Mouse (Mus musculus) hindbrain, postnatal 0 days (tissue): Measurements from ENCODE around the gene Ormdl3. TPM values are rescaled to one million over a fixed set of nuclear protein-coding genes. Genes with fewer than 3 reads are reported as not detected.

Experiments used
- ATAC-seq: fragments of 200-750 bp; cut with Nextera tagmentation; 2 replicates; pipeline ENCODE4 v1.8.0; 2017; ENCODE audit warnings: mild to moderate bottlenecking, moderate TSS enrichment, moderate library complexity
- DNase-seq: peaks from one replicate; pipeline ENCODE4 v3.0.0-alpha.2; 2015; ENCODE audit warnings: low spot score
- H3K27ac ChIP-seq: fragments of 300-500 bp; sonication (generic); 2 replicates; pipeline ENCODE4 v1.5.1; 2014; ENCODE audit warnings: mild to moderate bottlenecking
- H3K27me3 ChIP-seq: fragments of 300-500 bp; sonication (generic); 2 replicates; pipeline ENCODE4 v1.6.1; 2014; ENCODE audit warnings: low read length, mixed read lengths; ENCODE audit not compliant: insufficient read depth
- H3K36me3 ChIP-seq: fragments of 300-500 bp; sonication (generic); 2 replicates; pipeline ENCODE4 v1.6.1; 2014; ENCODE audit warnings: low read length, mixed read lengths; ENCODE audit not compliant: insufficient read depth
- H3K4me1 ChIP-seq: fragments of 300-500 bp; sonication (generic); 2 replicates; pipeline ENCODE4 v1.6.1; 2014; ENCODE audit warnings: antibody characterized with exemption, low read length, mixed read lengths; ENCODE audit not compliant: insufficient read depth
- H3K4me2 ChIP-seq: fragments of 300-500 bp; sonication (generic); 2 replicates; pipeline ENCODE4 v1.6.1; 2014; ENCODE audit warnings: low read depth, mild to moderate bottlenecking, low read length, moderate library complexity, mixed read lengths
- H3K4me3 ChIP-seq: fragments of 300-500 bp; sonication (generic); 2 replicates; pipeline ENCODE4 v1.5.1; 2014; ENCODE audit warnings: low read length
- H3K9ac ChIP-seq: fragments of 300-500 bp; sonication (generic); replicated peaks from 2 replicates; pipeline ENCODE4 v1.6.1; 2014; ENCODE audit warnings: mild to moderate bottlenecking, low read length, moderate library complexity, mixed read lengths
- H3K9me3 ChIP-seq: fragments of 300-500 bp; sonication (generic); 2 replicates; pipeline ENCODE4 v1.6.1; 2016; ENCODE audit warnings: low read length, mixed read lengths
- CTCF ChIP-seq: IDR thresholded peaks from 2 replicates; pipeline ENCODE4 v1.5.1; 2016; ENCODE audit warnings: antibody characterized with exemption, control low read depth, low read depth
- WGBS: fragments of 180-500 bp; shearing (Covaris S2); extraction: QIAGEN DNeasy Blood & Tissue Kit; methylation state at CpG from one replicate; pipeline ENCODE4 v1.1.7; 2014; 5-methylcytosine and 5-hydroxymethylcytosine counted together
- polyA plus RNA-seq: library from polyadenylated mRNA; unstranded; fragments of >200 nt; fragmentation: Nextera tagmentation; extraction: Ambion mirVana; gene quantifications from 2 replicates; pipeline ENCODE4 v1.2.1, GENCODE M21; 2015
- total RNA-seq: library from RNA; depleted of rRNA; stranded (reverse); fragments of >200 nt; gene quantifications from 2 replicates; pipeline ENCODE4 v1.2.3, GENCODE M21; 2014

The Ormdl3 gene
- total and polyA plus RNA-seq, 2 experiments from 2014 or later = 100 to 103 TPM

DNA sequence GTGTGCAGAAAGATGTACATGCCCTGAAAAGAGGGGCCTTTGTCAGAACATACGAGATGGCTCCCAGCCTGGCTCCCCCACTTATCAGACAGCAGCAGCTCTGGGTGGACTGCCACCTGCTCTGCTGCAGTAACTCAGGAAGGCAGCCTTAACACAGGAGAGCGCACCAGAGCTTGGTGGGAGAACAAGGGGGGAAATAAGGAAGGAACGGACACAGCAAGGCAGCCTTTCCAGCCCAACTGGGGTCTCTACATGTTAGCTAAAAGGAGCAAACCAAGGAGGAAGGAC is 4.0 kb downstream of the Ormdl3 start:
- H3K36me3 ChIP-seq = peaks cover 16% of the 10 kb centered on the region; the same call in 1 of the 2 replicates
- no peak overlapping the region for H3K4me2 ChIP-seq
- TF ChIP-seq CTCF = no peak
- no peaks in the 10 kb centered on the region for H3K9me3 ChIP-seq
- ATAC-seq = no peak
- H3K27ac ChIP-seq = no peak overlapping the region
- no peak overlapping the region for H3K4me3 ChIP-seq
- H3K27me3 ChIP-seq = no peaks in the 10 kb centered on the region
- H3K4me1 ChIP-seq = peaks cover 26% of the 10 kb centered on the region
- 87% methylated on average over 3 of the region's 3 CpGs for WGBS
- no peak for DNase-seq
- no peak overlapping the region for H3K9ac ChIP-seq

DNA sequence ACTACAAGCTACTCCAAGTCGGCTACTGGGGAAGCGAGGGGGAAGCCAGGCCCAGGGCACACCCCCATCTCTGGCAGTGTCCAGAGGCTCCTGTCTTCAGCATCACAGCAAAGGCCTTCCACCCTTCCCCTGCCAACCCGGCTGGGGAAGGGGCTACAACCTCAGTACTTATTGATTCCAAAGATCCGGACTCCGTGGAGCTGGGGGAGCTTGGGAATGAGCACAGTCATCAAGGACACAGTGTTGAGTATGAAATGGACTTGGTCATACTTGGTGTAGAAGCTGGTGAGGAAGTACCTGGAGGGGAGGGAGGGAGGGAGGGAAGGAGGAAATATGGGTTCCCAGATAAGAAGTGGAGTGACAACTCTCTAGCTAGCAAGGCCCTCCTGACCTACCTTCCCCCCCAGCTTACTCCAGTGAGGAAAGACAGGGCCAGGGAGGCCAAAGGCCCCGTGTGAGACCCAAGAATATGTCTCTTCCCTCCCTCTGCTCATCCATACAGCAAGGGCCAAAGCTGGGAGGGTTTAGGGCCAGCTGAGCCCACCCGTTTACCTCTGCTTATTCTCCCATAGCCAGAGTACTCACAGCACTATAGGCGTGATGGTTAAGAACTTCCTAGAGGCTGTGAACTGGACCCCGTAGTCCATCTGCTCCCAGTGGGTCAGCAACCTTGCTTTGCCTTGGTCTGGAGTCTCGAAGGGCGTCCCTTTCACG is 4.5 kb downstream of the Ormdl3 start:
- H3K9me3 ChIP-seq = no peaks in the 10 kb centered on the region
- no peak for TF ChIP-seq CTCF
- H3K4me1 ChIP-seq = peaks cover 22% of the 10 kb centered on the region
- no peak for ATAC-seq
- H3K36me3 ChIP-seq = peaks cover 16% of the 10 kb centered on the region; the same call in 1 of the 2 replicates
- H3K27me3 ChIP-seq = no peaks in the 10 kb centered on the region
- H3K9ac ChIP-seq = no peak overlapping the region
- H3K27ac ChIP-seq = no peak overlapping the region
- H3K4me2 ChIP-seq = no peak overlapping the region
- 86% methylated on average over 12 of the region's 12 CpGs for WGBS
- DNase-seq = no peak
- H3K4me3 ChIP-seq = no peak overlapping the region

DNA sequence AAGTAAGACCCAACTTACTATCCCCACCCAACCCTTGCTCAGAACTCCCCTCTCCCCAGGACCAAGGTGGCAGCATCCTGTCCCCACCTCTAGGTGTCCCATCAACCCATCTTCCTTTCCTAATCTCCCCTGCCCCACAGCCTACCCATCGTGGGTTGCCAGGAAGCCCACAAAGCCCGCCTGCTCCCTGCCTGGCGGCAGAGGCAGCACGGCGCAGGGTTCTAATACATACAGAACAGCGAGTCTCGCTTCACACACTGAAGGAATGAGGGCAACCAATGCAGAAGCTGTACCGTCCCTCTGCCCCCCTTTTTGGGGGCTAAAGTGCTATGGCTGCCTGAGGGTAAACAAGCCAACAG is 5.2 kb downstream of the Ormdl3 start:
- H3K27ac ChIP-seq = no peak overlapping the region
- WGBS = 86% methylated on average over 8 of the region's 8 CpGs
- H3K36me3 ChIP-seq = peaks cover 16% of the 10 kb centered on the region; the same call in 1 of the 2 replicates

DNA sequence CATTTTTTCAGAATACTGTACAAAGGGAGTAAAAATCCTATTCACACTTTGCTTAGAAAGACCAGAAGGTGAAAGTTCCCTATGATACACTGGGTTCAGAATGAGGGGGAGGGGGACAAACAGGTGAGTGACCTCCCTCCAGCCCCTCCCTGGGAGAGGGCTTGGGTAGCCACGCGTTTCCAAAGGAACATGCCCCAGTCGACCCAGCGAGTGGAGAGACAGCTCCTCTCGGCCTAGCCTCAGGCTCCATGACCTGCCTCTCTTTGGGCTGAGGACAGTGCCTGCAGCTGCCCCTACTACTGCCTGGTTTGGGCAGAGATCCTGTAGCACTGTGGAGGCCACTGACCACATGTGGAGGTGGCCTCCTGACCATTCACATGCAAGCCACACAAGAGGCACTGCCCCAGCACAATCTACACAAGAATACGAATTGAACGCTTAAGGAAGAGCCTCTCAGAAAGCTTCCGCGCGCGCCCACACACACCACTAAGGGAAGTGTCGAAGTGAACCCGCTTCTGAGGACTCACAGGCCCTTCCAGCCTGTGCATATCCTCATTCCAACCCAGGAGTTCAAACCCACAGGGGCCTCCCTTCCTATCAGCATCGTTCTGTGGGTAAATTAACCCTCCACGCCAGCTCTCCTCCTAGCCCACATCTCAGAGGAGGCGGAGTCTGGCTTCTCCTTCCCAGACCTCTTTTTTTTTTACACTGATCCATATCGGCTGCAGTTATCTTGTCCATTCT is 5.7 kb downstream of the Ormdl3 start:
- Histone ChIP-seq H3K4me3 (no peak overlapping the region), H3K36me3 (peaks cover 16% of the 10 kb centered on the region; the same call in 1 of the 2 replicates), H3K27ac (no peak overlapping the region), H3K9ac (no peak overlapping the region), H3K9me3 (no peaks in the 10 kb centered on the region), H3K4me1 (peaks cover 18% of the 10 kb centered on the region), H3K27me3 (no peaks in the 10 kb centered on the region), H3K4me2 (no peak overlapping the region)
- ATAC-seq = no peak
- WGBS = 64% methylated on average over 17 of the region's 17 CpGs
- TF ChIP-seq CTCF = no peak
- no peak for DNase-seq

More for the DNA sequence above, 5.2 kb downstream of the Ormdl3 start:
- no peak overlapping the region for H3K9ac ChIP-seq
- peaks cover 18% of the 10 kb centered on the region for H3K4me1 ChIP-seq
- H3K4me2 ChIP-seq = no peak overlapping the region
- H3K4me3 ChIP-seq = no peak overlapping the region
- no peaks in the 10 kb centered on the region for H3K27me3 ChIP-seq
- no peak for DNase-seq
- no peak for TF ChIP-seq CTCF
- no peaks in the 10 kb centered on the region for H3K9me3 ChIP-seq
- no peak for ATAC-seq

DNA sequence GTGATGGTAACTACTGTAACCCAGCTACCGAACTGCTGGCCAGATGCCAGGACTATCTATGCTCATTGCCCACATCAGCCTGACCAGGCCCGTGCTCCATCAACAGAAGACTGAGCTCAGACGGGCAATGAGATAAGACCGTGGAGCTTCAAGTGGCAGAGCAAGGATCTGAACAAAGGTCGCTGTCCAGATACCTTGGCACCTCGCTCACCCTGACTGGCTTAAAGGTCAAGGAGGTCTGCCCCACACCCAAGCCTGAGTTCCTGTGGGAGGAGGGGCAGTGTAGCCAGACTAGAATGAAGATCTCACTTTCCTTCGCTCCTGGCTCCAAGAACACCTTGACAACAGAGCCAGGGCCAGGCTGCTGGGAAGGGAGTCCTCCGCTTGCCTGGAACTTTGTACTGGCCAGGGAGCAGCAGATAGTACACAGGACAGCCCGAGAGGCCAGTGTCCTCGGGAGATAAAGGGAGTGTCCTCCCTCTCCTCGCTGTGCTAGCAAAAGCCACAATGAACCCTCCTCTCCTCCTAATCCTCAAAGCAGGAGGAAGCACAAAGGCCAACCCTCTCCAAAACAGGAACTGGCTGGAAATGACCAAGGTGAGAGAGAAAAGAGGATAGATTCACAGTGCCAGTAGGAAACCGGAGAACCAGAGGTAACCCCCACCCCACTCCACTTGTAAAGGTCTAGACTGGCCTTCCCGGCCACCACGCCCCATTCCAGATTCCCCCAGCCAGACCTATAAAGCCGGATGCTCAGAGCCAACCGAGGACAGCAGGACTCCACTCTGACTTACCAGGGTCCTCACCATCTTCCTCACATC is 6.7 kb downstream of the Ormdl3 start:
- H3K9me3 ChIP-seq = no peaks in the 10 kb centered on the region
- no peak overlapping the region for H3K9ac ChIP-seq
- H3K27ac ChIP-seq = no peak overlapping the region
- H3K27me3 ChIP-seq = no peaks in the 10 kb centered on the region
- H3K4me3 ChIP-seq = no peak overlapping the region
- TF ChIP-seq CTCF = no peak
- peaks cover 8% of the 10 kb centered on the region for H3K4me1 ChIP-seq
- 76% methylated on average over 16 of the region's 16 CpGs for WGBS
- peaks cover 16% of the 10 kb centered on the region; the same call in 1 of the 2 replicates for H3K36me3 ChIP-seq
- H3K4me2 ChIP-seq = no peak overlapping the region
- ATAC-seq (no peak), DNase-seq (no peak)

DNA sequence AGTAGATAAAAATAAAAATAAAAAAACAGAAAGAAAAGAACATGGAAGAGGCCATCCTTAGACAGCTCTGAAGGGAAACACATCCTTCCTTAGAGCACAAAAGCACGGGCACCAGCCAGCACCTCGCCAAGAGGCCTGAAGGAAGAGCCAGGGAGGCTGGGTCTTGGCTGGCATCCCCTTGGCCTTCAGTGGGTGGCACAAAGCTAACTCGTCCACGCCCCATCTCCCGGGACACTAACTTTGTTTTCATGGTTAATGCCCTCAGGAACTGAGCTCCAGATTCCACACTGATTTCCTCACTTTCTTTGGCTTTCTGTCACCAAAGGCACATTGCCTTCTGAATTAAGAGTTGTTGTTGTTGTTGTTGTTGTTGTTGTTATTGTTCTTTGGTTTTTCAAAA is 9.4 kb downstream of the Ormdl3 start:
- Histone ChIP-seq H3K4me1 (no peaks in the 10 kb centered on the region), H3K4me3 (no peak overlapping the region), H3K27me3 (no peaks in the 10 kb centered on the region), H3K4me2 (no peak overlapping the region), H3K36me3 (peaks cover 8% of the 10 kb centered on the region; the same call in 1 of the 2 replicates), H3K27ac (no peak overlapping the region), H3K9me3 (no peaks in the 10 kb centered on the region), H3K9ac (no peak overlapping the region)
- no peak for ATAC-seq
- peak; percentile 34 for DNase-seq
- no peak for TF ChIP-seq CTCF
- 53% methylated on average over 5 of the region's 5 CpGs for WGBS
